Mouse (Mus musculus) right cerebral cortex, postnatal 25 days (tissue): Measurements from ENCODE around the gene Lrrtm4.

Experiments used
- DNase-seq: peaks from one replicate; pipeline ENCODE4 v3.0.0; 2022

Gene Lrrtm4

DNA sequence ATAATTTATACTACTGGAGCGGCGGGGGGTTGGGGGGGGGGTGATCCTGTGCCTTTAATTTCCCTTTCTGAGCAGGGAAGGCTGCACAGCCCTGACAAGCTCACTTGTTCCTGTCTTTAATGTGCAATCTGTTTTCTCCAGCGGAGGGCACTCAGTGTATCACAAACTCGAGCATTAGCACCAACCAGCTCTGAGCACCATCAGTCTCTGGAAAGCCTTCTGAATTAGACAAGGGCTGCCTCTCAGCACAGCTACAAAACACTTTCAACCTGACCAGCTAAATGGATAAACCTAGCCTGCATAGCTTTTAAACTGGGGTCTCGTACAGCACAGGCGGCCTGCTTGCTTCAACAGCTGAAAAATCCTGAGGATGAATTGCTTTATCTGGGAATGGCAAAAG is at the start of gene Lrrtm4:
Gene Lrrtm4 (plus strand): TSS at position 113 of the 400 bp plus-strand sequence.
- DNase-seq = peak; percentile 64

DNA sequence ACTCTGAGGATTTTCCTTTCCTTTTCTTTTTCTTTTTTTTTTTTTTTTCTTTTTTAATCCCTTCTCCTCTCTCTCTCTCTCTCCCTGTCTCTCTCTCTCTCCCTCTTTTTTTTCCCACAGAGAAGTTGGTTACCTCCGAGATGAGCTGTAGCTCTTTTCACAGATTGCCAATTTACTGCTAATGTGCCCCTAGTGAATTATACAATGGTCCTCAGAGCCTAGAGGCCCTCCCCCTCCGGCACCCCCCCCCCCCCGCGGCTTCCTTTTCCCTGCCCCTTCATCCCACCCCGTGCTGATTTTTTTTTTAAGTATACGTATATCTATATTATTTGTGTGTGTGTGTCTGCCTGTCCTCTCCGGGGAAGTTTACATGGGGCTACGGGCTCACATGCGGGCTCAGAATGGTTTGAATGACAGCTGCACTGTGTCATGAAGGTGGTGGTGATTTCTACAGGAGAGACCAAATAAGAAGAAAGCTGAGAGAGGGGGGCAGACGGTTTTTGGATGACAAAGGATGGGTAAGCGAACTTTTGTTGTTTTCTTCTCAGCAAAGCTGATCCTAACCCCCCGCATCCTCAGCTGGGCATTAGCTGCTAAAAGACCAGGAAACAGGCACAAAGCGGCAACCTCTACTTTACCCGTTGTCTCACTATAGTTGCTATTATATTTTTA is 648 bp downstream of the Lrrtm4 start:
- peak; percentile 8 for DNase-seq

DNA sequence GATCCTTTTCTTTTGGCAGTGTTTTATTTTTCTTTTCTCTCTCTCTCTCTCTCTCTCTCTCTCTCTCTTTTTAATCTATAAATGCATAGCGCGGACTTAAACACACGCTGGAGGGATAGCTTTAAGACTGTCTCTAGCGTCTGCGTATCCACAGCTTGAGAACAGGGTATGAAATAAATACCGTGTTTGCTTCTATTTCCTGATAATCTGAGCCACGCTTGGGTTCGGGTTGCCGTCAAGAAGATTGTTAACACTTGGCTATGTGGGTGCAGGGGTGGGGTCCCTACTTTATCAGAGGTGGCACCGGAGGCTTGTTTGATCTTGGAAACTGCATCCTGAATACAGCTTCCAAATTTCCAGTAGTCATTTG is 1.2 kb downstream of the Lrrtm4 start:
- peak; percentile 24 for DNase-seq

DNA sequence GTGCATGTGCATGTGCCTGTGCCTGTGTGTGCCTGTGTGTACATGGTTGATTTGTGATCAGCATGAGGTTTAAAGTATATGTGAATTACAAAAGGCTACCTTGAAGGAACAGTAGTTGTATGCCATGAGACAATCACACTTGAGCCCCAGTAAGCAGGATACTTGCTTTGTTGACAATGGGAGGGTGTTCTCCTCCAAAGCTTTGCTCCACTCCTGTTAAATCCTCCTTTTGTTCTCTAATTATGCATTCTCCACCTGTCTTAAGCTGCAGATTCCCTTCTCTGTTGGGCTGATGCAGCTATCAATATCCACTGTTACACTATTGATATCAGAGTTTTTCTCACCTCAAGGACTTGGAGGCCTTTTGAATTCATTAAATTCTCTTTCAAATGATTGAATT is 38.2 kb downstream of the Lrrtm4 start:
- no peak for DNase-seq

DNA sequence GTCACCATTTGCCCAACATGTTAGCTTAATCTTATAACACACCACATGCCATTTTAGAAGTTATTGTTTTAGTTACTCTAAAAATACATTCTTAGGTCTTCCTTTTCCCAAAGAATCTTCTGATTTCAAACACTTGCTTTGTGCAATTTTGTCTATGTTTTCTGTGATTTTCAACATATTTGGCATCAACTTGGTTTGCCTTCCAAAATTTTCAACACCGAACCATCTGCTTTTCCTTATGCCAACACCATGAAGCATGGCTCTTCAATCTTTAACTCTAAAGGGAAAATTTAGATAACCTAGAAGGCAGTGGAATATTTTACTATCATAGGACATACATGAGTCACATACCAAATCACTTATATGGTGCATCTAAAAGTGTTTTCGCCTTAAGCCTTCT is 59.3 kb downstream of the Lrrtm4 start:
- no peak for DNase-seq

DNA sequence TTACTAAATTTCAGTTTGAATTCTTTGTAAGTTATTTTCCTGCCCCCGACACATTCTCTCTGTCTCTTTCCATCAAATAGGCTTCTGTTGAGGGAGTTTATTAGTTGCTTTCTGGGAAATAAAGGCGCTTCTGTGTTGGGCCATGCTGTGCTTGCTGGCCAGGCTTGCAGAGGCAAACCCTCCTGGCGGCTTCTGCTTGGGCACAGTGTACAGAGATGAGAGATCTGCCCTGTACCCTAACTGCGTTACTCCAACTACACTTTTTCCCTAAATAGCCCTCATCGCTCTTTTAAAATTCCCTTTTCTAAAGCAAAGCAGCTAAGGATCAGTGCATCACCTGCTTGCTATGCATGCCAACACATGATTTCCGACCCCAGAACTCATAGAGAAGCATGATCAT is 60.6 kb downstream of the Lrrtm4 start:
- no peak for DNase-seq

DNA sequence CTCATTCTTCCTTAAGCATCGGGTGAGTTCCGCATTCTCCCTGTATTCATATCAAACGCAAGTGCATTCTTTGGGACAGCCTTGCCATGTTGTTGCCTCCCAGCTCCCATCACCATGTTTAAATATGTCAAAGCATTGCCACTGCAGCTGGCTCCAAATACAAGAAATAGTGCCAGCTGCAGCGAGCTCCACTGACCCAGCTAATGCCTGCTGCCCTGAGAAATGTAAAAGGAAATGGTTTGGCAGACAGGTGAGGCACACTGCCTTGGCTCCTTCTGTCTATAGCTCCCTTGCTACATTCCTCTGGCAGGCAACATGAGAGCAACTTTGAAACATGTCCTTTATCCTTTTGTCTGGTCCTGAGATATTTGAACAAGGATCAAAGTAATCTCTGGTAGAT is 76.2 kb downstream of the Lrrtm4 start:
- DNase-seq = no peak

DNA sequence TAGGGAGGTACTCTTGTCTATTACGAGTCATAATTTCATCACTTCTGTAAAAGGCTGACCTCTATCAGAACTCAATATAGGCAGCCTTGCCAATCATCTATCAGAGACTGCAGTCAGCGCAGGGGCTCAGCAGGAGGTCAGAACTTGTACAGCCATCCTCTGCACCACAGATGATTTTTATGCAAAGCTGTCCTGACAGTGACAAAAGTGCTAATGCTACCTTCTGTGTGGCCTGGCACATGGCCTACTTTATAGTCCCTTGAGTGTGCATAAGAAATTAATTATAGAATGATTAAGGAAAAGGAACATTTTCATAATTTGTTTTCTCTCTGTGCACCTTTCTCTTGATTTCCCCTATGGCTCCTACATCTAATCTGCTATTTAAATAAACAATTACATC is 86.7 kb downstream of the Lrrtm4 start:
- no peak for DNase-seq

DNA sequence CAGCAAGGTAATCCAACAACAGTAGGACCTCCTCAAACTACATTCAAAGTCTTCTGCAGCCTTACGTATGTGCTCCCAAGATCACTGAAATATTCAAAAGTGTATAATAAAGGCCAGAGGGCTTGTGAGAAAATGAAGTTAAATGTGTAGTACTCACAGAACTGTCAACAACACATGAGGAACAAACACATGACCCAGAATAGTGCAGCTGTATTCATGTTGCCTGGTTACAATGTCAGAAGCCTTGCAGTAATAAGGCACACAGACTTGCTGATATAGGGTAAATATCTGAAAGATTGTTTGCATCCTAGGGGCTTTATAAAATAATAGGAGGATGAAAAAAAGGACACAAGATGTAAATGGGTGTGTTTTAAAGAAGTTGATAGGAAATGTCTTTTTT is 87.2 kb downstream of the Lrrtm4 start:
- no peak for DNase-seq

DNA sequence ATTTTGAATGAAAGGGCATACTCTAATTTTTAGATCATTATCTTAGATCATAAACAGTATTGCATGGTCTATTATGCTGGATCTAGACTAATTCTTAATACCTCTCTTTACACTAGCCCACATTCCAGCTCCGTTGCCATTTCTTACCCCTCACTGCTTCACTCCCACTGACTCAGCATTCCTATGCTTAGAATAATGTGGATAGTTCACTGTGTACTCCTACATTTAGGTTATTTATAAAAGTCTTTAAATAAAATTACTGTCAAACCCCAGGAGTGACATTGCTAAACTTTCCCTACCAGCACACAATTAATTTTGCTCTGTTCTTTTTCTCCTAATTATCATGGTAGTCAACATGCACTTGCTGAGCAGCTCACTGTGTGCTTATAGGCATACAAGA is 107.7 kb downstream of the Lrrtm4 start:
- no peak for DNase-seq

DNA sequence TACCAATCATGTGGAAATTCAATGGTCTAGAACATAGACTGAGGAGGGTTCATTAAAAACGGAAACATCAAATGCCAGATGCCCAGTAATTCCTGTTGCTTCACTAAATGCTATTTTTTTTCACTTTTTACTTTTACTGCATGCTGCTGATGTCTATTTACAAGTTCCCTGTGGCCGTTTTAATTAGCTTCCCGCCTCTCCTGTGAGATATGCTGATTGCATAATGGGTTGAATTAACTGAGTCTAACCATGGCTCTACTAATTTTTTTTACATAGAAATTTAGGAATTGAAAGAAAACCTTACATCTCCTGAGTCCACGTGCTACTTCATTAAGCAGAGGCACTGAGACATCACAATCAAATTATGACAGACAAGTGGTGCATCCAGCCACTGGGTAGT is 143.9 kb downstream of the Lrrtm4 start:
- no peak for DNase-seq

DNA sequence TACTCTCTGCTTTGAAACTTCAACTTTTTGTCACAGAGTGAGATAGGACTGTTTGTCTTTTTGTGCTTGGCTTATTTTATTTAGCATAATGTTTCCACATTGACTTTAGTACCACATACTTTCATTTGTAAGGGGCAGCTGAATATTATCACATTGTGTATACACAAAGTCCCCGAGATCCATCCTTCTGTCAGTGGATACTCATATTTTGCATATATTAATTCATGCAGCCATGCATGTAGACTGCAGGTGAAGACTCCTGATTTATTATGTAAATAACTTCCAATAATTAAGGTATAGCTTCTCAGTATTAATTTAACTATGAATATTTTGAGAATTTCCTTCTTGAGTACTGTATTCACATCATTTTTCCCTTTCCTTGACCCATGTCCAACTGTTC is 163.2 kb downstream of the Lrrtm4 start:
- DNase-seq = no peak

DNA sequence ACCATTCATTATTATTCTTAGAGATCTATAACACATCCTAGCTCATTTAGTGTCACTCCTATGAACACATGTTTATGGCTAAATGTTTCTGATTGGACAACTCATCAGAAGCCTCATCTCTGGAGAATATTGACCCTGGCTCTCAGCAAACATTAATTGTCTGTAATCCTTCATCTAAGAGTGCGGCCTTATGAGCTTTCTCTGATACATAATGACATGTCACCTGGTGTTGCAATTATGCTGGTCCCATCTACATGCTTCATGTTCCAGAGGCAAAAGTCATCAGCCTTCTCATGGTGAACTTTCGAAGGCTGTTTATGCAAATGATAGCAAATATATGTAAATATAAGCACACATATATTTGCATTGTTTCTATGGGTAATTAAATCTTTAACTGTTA is 163.7 kb downstream of the Lrrtm4 start:
- no peak for DNase-seq

DNA sequence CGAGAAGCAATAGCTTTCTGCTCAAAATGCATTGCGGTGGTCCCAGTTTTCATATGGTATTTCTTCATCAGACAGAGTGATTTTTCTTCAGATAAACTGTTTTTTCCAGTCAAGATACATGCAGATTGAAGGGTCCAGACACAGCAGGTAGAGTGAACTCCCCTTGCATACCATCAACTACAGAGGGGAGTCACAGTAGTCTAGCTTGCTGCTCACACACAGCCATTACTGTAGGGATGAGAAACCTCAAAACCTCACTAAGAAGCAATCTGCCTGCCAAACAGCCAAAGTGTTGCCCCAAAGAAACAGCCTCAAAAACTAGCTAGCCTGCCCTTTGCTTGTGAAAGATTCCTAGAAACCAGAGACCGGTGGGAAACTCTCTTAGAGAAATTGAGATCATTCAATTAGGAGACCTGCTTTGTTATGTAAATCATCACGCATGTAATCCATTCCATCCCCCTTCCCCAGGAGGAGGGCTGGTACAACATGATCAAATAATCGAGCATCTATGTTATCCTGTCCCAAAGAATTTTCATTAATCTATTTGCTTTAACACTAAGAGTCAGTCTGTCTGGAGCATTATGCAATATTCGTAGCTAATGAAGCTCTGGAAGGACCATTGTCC is 166.9 kb downstream of the Lrrtm4 start:
- no peak for DNase-seq

DNA sequence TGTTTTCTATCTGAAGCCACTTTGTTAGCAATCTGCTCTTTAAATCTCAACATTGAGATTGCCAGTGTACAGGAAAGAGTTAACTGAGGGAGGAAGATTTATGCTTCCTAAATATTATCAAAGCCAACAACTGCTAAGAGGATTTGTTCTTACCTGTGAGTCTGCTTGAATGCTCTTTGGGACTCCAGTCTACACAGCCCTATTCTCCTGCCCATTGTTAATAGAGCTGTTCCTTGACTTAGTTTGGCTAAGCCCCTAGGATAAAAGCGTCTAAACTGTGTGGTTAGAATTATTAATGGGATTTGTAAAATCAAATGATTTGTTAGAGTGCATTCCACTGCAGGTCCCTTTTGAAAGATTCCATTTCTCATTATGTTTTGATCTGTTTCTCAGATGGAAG is 168.1 kb downstream of the Lrrtm4 start:
- DNase-seq = no peak

DNA sequence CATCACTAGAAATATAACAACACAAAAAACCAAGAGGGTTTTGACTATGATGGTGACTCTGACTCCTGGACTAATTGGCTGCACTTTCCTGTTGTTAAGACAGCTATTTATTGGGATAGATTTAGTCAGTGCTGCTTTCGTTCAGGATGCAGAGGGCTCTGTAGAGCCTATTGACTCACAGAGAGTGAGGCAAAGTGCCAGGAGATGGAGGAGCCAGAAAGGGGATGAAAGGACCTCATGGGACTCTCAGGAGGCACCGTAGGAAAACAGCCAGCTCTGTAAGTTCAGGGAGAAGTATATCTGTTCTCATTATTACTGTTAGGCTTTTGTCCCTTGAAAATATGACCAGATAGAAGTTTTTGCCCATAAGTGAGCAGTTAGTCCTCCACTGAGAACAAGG is 190.8 kb downstream of the Lrrtm4 start:
- DNase-seq = no peak

DNA sequence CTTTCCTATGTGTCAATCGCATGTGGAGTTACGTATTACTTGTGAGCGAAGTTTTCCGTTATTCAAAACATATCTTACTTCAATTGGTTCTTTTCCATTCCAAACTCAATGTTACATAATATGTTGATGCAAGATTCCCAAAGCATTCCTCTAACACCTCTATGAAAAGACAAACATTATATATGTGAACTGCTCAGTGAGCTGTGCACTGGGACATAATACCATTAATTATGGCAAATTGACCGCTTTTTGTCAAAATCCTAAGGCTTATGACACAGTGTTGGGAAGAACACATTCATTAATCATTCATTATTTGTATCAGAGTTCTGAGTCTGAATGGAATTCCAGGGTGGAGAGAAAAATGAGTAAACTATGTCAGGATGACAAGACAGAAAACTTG is 191.6 kb downstream of the Lrrtm4 start:
- DNase-seq = no peak

DNA sequence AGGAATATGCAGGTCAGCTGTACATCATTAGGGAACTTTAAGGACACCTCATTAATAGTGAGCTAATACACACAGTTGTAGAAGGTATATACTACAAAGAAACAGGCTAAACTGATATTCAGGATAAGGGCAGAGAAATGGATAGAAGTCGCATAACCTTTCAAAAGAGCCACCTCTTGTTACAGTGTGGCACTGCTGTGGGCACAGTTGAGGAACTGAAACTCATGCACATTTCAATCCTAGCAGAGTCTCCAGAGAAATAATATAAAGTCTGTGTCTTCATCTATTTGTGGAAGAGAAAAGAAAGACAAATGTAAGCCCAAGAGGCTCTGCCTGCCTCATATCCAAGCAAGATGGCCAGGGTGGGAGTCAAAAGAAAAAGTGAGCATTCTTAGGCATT is 242.9 kb downstream of the Lrrtm4 start:
- DNase-seq = no peak

DNA sequence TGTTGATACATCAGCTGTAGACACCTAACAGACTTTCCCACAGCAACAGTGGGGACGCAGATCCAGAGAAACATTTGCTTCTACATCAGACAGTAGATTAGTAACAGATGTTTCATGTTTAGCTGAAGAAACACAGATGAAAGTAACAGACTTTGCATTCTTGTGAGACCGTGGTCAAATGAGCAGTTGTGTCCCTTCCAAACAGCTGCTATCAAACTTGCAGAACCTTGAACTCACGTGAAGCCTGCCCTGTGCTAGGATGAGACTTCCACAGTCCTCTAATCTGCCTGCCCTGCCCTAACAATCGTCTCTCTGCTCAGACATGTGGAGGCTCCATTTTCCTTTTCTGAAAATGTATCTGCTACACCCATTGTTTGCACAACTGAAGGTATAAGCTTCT is 245.3 kb downstream of the Lrrtm4 start:
- no peak for DNase-seq

DNA sequence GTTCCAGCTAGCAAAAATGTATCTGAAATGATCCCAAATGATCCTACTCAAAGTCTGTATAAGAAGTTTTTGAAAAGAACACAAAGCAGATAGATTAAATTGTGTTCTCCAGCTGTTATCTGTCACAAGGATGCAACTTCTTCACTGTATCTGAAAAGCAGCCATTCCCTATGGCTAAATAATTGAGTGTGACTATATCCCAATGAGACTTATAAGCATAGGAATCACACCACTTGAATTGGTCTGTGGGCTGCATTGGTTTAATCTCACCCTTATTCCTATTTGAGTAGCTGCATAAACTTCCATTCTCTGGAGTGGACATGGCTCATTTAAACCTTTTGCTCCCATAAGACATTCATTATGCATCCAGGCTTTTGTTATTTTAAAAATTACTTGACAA is 245.9 kb downstream of the Lrrtm4 start:
- no peak for DNase-seq

DNA sequence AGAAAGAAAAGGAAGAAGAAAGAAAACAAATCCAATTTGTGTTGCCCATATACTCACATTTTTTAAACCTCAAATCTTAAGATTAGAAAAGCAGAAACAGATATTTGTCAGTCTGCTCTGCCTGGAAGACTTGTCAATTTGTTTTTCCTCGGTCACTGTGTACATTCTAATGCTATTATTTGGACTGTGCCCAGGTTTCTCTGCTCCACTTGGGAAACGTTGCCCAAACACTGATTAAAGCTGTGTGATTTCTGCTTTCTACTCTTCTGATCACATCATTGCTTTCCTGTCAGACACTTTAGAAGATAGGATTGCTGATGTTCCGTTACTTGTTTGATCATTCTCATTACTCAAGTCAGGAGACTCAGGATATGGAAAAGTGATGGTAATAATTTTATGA is 247.1 kb downstream of the Lrrtm4 start:
- DNase-seq = no peak

DNA sequence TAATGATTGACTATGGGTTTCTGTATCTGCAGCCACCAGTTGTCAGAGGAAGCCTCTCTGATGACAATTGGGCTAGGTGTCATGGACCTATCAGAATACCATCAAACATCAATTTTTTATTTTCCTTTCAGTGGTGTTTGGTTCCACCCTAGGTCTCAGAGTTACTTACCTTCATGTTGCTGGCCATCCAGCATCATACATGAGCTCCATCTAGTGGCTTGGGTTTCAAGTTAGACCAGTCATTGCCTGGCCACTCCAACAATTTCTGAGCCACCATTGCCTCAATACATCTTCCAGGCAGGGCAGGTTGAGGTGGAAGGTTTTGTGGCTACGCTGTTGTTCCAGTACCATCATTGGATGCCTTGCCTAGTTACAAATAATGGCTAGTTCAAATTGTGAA is 268.3 kb downstream of the Lrrtm4 start:
- DNase-seq = no peak

DNA sequence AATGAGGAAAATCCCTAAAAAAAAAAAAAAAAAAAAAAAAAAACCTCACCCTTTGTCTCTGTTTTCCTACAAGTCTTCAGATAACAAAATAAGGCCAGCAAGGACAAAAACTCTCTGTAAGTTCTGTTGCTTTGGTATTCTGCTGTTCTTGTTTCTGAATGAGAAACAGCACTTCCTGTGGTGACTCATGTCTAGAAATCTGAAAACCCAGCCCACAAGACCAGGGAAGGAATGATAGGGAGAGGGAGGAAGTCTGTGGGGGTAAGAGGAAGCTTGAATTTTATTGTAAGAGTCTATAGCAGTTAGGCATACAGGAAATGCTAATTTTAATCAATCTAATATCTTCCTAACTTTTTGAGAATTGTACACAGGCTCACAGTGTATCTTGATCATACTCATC is 283.2 kb downstream of the Lrrtm4 start:
- no peak for DNase-seq

DNA sequence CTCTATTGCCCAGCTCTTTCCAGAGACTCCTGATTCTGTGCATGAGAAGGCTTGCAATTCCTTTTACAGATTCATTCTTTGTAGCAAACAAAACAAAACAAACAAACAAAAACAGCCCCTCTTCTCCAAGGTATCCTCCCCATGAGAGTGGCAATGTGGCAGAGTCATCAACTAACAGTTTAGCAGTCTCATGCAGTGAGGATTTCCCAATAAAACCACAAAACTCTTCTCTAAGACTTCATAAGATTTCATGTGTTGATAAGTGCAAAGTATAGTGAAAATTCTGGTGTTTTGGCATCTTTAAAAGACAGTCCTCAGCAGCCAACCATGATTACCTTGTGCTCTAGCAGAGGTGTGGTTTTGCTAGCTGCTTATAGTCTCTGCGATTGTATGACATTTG is 284.9 kb downstream of the Lrrtm4 start:
- DNase-seq = no peak

DNA sequence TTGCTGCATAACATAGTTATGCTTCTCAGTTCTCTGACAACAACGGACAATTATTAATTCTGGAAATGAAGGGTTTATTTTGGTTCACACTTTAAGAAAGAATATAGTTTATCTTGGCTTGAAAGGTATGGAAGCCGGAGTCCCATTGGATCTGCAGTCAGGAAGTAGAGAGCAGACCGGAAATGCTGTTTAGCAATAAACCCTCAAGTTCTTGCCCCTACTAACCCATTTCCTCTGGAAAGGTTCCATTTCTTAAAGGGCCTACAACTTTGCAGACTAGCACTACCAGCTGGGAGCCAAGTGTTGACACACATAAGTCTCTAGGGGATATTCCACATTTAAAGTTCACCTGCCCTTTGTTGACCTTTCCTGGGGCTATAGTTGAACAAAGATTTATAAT is 309.7 kb downstream of the Lrrtm4 start:
- DNase-seq = no peak
